Mouse (Mus musculus) heart, embryonic 13.5 days (tissue): ENCODE data around the gene Epb41l2. TPM values are rescaled to one million over a fixed set of nuclear protein-coding genes. Genes with fewer than 3 reads are reported as not detected.

Source experiments
- ATAC-seq: fragments of 200-750 bp; cut with Nextera tagmentation; 2 replicates; pipeline ENCODE4 v1.8.0; 2017; ENCODE audit warnings: moderate TSS enrichment; ENCODE audit not compliant: insufficient number of reproducible peaks, low FRiP score, low TSS enrichment; ENCODE audit errors: extremely low read depth
- H3K27ac ChIP-seq: fragments of 300-500 bp; sonication (generic); replicated peaks from 2 replicates; pipeline ENCODE4 v1.5.1; 2015; ENCODE audit warnings: moderate library complexity, mild to moderate bottlenecking, inconsistent platforms
- H3K27me3 ChIP-seq: fragments of 300-500 bp; sonication (generic); replicated peaks from 2 replicates; pipeline ENCODE4 v1.6.1; 2015; ENCODE audit warnings: mild to moderate bottlenecking, inconsistent platforms
- H3K36me3 ChIP-seq: fragments of 300-500 bp; sonication (generic); 2 replicates; pipeline ENCODE4 v1.6.1; 2015; ENCODE audit warnings: mild to moderate bottlenecking, inconsistent platforms
- H3K4me1 ChIP-seq: fragments of 300-500 bp; sonication (generic); 2 replicates; pipeline ENCODE4 v1.6.1; 2015; ENCODE audit warnings: inconsistent platforms
- H3K4me2 ChIP-seq: fragments of 300-500 bp; sonication (generic); 2 replicates; pipeline ENCODE4 v1.6.1; 2015; ENCODE audit warnings: inconsistent platforms, mild to moderate bottlenecking, moderate library complexity
- H3K4me3 ChIP-seq: fragments of 300-500 bp; sonication (generic); 2 replicates; pipeline ENCODE4 v1.5.1; 2015; ENCODE audit warnings: moderate library complexity, mild to moderate bottlenecking, inconsistent platforms
- H3K9ac ChIP-seq: fragments of 300-500 bp; sonication (generic); 2 replicates; pipeline ENCODE4 v1.6.1; 2015; ENCODE audit warnings: inconsistent platforms, mild to moderate bottlenecking, moderate library complexity
- H3K9me3 ChIP-seq: fragments of 300-500 bp; sonication (generic); 2 replicates; pipeline ENCODE4 v1.6.1; 2016; ENCODE audit warnings: inconsistent platforms
- WGBS: fragments of 180-500 bp; shearing (Covaris S2); methylation state at CpG from one replicate; pipeline ENCODE4 v1.1.7; 2015; ENCODE audit warnings: mixed read lengths; 5-methylcytosine and 5-hydroxymethylcytosine counted together
- polyA plus RNA-seq: library from polyadenylated mRNA; unstranded; fragments of >200 nt; fragmentation: Nextera tagmentation; extraction: Ambion mirVana; gene quantifications from 2 replicates; pipeline ENCODE4 v1.2.1, GENCODE M21; 2015

The Epb41l2 gene
- polyA plus RNA-seq, 1 experiment from 2014 or later: 45.8 TPM

DNA sequence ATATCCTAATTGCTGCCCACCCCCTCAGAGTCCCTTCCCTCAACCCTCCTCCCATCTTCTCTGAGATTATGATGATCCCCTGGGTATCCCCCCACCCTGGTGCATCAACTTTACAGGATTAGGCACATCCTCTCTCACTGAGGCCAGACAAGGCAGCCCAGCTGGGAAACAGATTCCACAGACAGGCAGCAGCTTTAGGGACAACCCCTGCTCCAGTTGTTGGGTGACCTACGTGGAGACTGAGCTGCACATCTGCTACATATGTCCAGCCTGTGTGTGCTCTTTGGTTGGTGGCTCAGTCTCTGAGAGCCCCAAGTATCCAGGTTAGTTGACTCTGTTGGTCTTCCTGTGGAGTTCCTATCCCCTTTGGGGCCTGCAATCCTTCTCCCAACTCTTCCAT is 179.1 kb downstream of the Epb41l2 start:
- Histone ChIP-seq H3K9me3 (no peaks in the 10 kb centered on the region), H3K4me1 (peaks cover 20% of the 10 kb centered on the region), H3K4me2 (no peak overlapping the region), H3K36me3 (no peaks in the 10 kb centered on the region), H3K27me3 (no peaks in the 10 kb centered on the region), H3K4me3 (no peak overlapping the region), H3K9ac (no peak overlapping the region), H3K27ac (peak overlapping the region; percentile 70; the same call in 1 of the 2 replicates)
- ATAC-seq: no peak
- 45% methylated on average over 1 of the region's 1 CpGs for WGBS

DNA sequence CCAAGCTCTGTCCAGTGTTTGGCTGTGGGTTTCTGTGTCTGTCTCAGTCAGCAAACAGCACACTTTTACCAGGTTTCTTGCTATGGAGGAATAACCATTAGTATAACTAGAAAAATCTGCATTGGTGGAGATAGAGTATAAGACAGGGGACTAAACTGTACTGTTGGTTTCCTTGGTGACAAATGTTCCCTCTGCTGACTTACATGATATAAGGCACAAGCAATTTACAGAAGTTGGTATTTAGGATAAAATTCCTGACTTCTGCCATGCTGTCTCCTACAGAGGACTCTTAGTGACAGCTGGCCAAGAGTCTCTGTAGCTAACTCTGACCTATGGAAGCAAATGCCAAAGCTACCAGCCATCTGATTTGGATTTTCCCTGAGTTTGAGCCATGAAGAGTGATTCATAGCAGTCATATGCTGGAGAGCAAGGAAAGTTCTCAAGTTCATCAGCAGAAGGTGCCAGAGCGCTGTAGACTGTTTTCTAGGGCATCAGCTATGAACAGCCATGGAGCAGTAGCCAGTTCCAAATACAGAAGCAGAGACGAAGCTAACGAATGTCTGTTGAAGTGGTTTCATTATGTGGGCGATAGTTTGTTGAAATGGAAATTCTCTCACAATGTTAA is 179.7 kb downstream of the Epb41l2 start:
- Histone ChIP-seq H3K4me2 (peak overlapping the region; percentile 44), H3K27me3 (no peaks in the 10 kb centered on the region), H3K4me3 (no peak overlapping the region), H3K36me3 (no peaks in the 10 kb centered on the region), H3K4me1 (peaks cover 15% of the 10 kb centered on the region), H3K27ac (peak overlapping the region; percentile 70), H3K9ac (no peak overlapping the region), H3K9me3 (no peaks in the 10 kb centered on the region)
- no peak for ATAC-seq
- WGBS: 43% methylated on average over 4 of the region's 4 CpGs

DNA sequence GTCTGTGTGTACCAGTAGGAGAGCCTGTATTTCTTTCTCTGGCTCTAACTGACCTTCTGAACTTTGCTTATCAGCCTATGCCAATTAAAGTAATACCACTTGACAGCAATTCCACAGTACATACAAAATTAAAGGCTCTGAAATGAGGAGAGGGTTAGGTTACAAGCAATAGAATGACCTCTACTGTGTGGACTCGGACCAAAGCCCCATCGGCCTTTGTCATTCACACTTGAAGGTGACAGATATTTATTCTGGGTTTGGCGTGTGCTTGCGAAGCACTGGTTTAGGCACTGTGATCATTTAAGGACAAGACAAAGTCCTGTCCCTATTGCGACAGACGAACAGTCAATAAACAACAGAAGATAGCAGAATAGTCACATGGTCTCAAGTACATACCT is 180.2 kb downstream of the Epb41l2 start:
- no peaks in the 10 kb centered on the region for H3K9me3 ChIP-seq
- H3K4me1 ChIP-seq: peaks cover 12% of the 10 kb centered on the region; the same call in 1 of the 2 replicates
- H3K4me3 ChIP-seq: no peak overlapping the region
- H3K27me3 ChIP-seq: no peaks in the 10 kb centered on the region
- no peak overlapping the region for H3K9ac ChIP-seq
- ATAC-seq: no peak
- no peaks in the 10 kb centered on the region for H3K36me3 ChIP-seq
- peak overlapping the region; percentile 70 for H3K27ac ChIP-seq
- peak overlapping the region; percentile 44 for H3K4me2 ChIP-seq
- WGBS: 43% methylated on average over 6 of the region's 6 CpGs

DNA sequence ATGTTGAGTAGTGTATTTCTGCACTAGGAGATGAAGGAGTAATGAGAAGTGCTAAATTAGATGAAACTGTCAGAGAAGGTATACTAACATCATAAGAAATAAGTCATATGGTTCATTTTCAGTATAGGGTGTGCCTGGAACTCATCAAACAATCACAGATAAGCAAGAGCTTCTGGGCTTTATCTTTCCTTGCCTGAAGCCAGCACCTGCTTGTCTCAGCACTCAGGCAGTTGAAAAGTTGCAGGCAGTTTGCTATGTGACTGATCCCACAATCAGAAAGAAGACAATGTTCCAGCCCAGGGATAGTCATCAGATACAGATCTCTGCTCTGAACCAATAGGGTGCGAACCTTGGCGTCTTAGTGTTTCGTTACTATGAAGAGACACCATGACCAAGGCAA is 181.5 kb downstream of the Epb41l2 start:
- no peak overlapping the region for H3K4me3 ChIP-seq
- no peak overlapping the region for H3K27ac ChIP-seq
- no peak overlapping the region for H3K9ac ChIP-seq
- H3K4me2 ChIP-seq: no peak overlapping the region
- H3K4me1 ChIP-seq: peaks cover 12% of the 10 kb centered on the region; the same call in 1 of the 2 replicates
- H3K27me3 ChIP-seq: no peaks in the 10 kb centered on the region
- H3K9me3 ChIP-seq: no peaks in the 10 kb centered on the region
- 88% methylated on average over 3 of the region's 3 CpGs for WGBS
- no peak for ATAC-seq
- H3K36me3 ChIP-seq: no peaks in the 10 kb centered on the region

DNA sequence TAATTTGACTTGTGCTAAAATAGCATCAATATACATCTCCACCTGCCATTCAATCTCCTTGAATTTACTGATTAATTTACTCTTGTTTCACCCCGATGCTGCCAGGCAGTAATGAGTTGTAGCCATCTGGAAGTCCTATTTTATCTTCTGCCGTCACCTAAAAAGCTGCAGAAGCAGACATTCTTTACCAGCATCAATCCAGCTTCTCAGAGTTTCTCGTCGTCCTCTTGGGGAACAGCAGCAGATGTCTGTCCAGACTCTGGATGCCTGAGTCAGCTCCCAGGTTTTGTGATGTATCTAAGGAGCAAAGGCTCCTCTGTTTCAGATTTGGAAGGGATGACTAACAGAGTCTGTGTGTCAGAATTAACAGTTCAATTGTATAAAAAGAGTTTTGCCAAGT is 193.3 kb downstream of the Epb41l2 start:
- H3K27me3 ChIP-seq: no peaks in the 10 kb centered on the region
- H3K27ac ChIP-seq: no peak overlapping the region
- H3K36me3 ChIP-seq: no peaks in the 10 kb centered on the region
- WGBS: 42% methylated on average over 4 of the region's 4 CpGs
- no peaks in the 10 kb centered on the region for H3K4me1 ChIP-seq
- H3K9me3 ChIP-seq: no peaks in the 10 kb centered on the region
- no peak for ATAC-seq
- no peak overlapping the region for H3K4me3 ChIP-seq
- H3K4me2 ChIP-seq: no peak overlapping the region
- no peak overlapping the region for H3K9ac ChIP-seq

DNA sequence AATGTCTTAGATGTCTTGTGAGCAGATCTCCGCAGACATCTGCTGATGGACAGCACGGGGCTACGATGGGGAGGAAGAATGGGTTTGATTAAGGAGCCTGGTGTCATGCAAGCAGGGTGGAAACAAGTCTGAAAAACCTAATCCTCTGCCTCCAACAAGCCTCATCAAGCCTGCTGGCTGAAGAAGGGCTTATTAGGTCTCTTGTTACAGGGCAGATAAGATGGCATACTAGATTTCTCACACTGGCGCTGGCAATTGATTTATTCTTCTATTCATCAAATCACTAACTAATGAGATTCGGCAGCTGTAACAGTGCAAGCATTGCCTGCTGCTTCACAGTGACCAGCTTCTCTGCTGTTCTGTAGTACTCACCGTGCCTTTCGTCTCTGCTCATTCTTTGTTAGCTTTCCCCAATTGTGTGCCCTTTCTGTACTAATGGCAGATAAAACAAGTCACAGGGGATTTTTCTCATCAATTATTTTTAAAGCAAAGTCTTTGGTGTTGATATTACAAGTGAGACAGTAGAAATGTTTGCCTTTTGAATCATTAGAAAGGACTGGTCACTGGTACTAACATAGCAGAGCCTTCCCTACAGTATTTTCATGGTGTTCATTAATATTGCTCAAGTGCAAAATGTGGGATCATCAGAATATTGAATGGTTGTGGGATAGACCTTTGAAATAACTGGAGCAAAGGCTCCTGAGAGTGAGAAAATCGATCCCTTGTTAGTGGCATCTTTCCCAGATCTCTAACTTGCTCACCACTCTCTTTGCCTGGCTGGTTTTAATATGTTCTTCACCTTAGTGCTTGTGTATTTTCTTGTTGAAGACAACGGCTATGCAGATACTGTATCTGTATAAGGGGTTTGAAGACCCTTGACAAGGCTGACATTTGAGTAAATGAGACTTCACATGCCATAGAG is 212.0 kb downstream of the Epb41l2 start:
- no peak for ATAC-seq
- no peak overlapping the region for H3K4me3 ChIP-seq
- H3K9me3 ChIP-seq: no peaks in the 10 kb centered on the region
- H3K27me3 ChIP-seq: no peaks in the 10 kb centered on the region
- no peak overlapping the region for H3K9ac ChIP-seq
- no peak overlapping the region for H3K27ac ChIP-seq
- H3K4me2 ChIP-seq: no peak overlapping the region
- WGBS: 71% methylated on average over 9 of the region's 9 CpGs
- H3K36me3 ChIP-seq: no peaks in the 10 kb centered on the region
- no peaks in the 10 kb centered on the region for H3K4me1 ChIP-seq

Other genes starting within 250 kb of the Epb41l2 start
- gene Akap7, start 51.9 kb upstream of the Epb41l2 start, polyA plus RNA-seq: 23.6 and 26.2 TPM in 2 replicates
- gene Smlr1, start 176.5 kb downstream of the Epb41l2 start, polyA plus RNA-seq: not detected in 2 replicates